Mouse (Mus musculus): ENCODE measurements around the gene Uhrf1bp1l. TPM values are rescaled to one million over a fixed set of nuclear protein-coding genes. Genes with fewer than 3 reads are reported as not detected.
"Not testable (repeated sequence)": the region's sequence is repeated elsewhere in the genome, so short reads cannot be mapped to it uniquely, and the experiment has no call there.

Uhrf1bp1l gene
- polyA plus RNA-seq (2016; fragmentation: Nextera tagmentation; extraction: Ambion mirVana) = 32.8 and 33.0 TPM in 2 replicates

GRCm38 (mm10) chr10:89744871-89745665 lies at the start of gene Uhrf1bp1l:
TSS of gene Uhrf1bp1l (plus strand) at chr10:89744991.
- Histone ChIP-seq H3K27me3 (no peaks in the 10 kb centered on the region), H3K36me3 (no peaks in the 10 kb centered on the region), H3K4me2 (replicated peaks) (peak within 1 kb of the TSS; percentile 75), H3K9me3 (no peaks in the 10 kb centered on the region), H3K27ac (replicated peaks) (peak within 1 kb of the TSS; percentile 87), H3K4me1 (peaks cover 9% of the 10 kb centered on the region; the same call in 1 of the 2 replicates), H3K9ac (replicated peaks) (peak within 1 kb of the TSS; percentile 90), H3K4me3 (peak within 1 kb of the TSS; percentile 90)
- under 1% methylated on average over 84 of the region's 85 CpGs for WGBS
- ATAC-seq (ENCODE audit: low FRiP score, low read depth) = peak; percentile 95

GRCm38 (mm10) chr10:89695194-89695911 lies 49.4 kb upstream of the Uhrf1bp1l start:
- Histone ChIP-seq H3K9ac (replicated peaks) (no peak overlapping the region), H3K9me3 (no peaks in the 10 kb centered on the region), H3K4me1 (no peaks in the 10 kb centered on the region), H3K4me2 (replicated peaks) (no peak overlapping the region), H3K36me3 (no peaks in the 10 kb centered on the region), H3K4me3 (no peak overlapping the region), H3K27ac (replicated peaks) (no peak overlapping the region), H3K27me3 (no peaks in the 10 kb centered on the region)
- no peak for ATAC-seq (ENCODE audit: low FRiP score, low read depth)
- 86% methylated on average over 20 of the region's 20 CpGs for WGBS

GRCm38 (mm10) chr10:89696270-89696669 lies 48.5 kb upstream of the Uhrf1bp1l start:
- H3K4me1 ChIP-seq; H3K4me2 ChIP-seq (replicated peaks); H3K27ac ChIP-seq (replicated peaks); H3K9ac ChIP-seq (replicated peaks); H3K36me3 ChIP-seq; ATAC-seq (ENCODE audit: low FRiP score, low read depth); H3K4me3 ChIP-seq; H3K9me3 ChIP-seq; H3K27me3 ChIP-seq: not testable (repeated sequence)
- WGBS = 81% methylated on average over 2 of the region's 2 CpGs

- WGBS = 93% methylated on average over 3 of the region's 3 CpGs
- no peaks in the 10 kb centered on the region for H3K27me3 ChIP-seq
- H3K4me3 ChIP-seq = no peak overlapping the region
- H3K27ac ChIP-seq (replicated peaks) = no peak overlapping the region
- no peaks in the 10 kb centered on the region for H3K4me1 ChIP-seq
- no peaks in the 10 kb centered on the region for H3K36me3 ChIP-seq
- no peak overlapping the region for H3K4me2 ChIP-seq (replicated peaks)
- H3K9me3 ChIP-seq = no peaks in the 10 kb centered on the region
- no peak for ATAC-seq (ENCODE audit: low FRiP score, low read depth)
- no peak overlapping the region for H3K9ac ChIP-seq (replicated peaks)
These were observed 46.8 kb upstream of the Uhrf1bp1l start for GRCm38 (mm10) chr10:89697956-89698355.

GRCm38 (mm10) chr10:89703042-89703441 lies 41.7 kb upstream of the Uhrf1bp1l start:
- no peaks in the 10 kb centered on the region for H3K4me1 ChIP-seq
- WGBS = 50% methylated on average over 5 of the region's 5 CpGs
- ATAC-seq (ENCODE audit: low FRiP score, low read depth) = no peak
- no peaks in the 10 kb centered on the region for H3K9me3 ChIP-seq
- no peaks in the 10 kb centered on the region for H3K36me3 ChIP-seq
- H3K4me2 ChIP-seq (replicated peaks) = no peak overlapping the region
- H3K27ac ChIP-seq (replicated peaks) = no peak overlapping the region
- no peaks in the 10 kb centered on the region for H3K27me3 ChIP-seq
- H3K4me3 ChIP-seq = no peak overlapping the region
- H3K9ac ChIP-seq (replicated peaks) = no peak overlapping the region

GRCm38 (mm10) chr10:89707397-89707796 lies 37.4 kb upstream of the Uhrf1bp1l start:
- Histone ChIP-seq H3K4me3 (no peak overlapping the region), H3K36me3 (peaks cover 10% of the 10 kb centered on the region), H3K9me3 (no peaks in the 10 kb centered on the region), H3K4me2 (replicated peaks) (no peak overlapping the region), H3K27me3 (no peaks in the 10 kb centered on the region; the same call in 1 of the 2 replicates), H3K9ac (replicated peaks) (no peak overlapping the region), H3K27ac (replicated peaks) (no peak overlapping the region), H3K4me1 (no peaks in the 10 kb centered on the region)
- 87% methylated on average over 3 of the region's 3 CpGs for WGBS
- no peak for ATAC-seq (ENCODE audit: low FRiP score, low read depth)

- H3K27me3 ChIP-seq = no peaks in the 10 kb centered on the region; the same call in 1 of the 2 replicates
- no peak overlapping the region for H3K27ac ChIP-seq (replicated peaks)
- H3K36me3 ChIP-seq = peaks cover 19% of the 10 kb centered on the region
- ATAC-seq (ENCODE audit: low FRiP score, low read depth) = peak; percentile 49
- no peaks in the 10 kb centered on the region for H3K9me3 ChIP-seq
- WGBS = 42% methylated on average over 10 of the region's 10 CpGs
- H3K9ac ChIP-seq (replicated peaks) = no peak overlapping the region
- no peak overlapping the region; the same call in 1 of the 2 replicates for H3K4me2 ChIP-seq (replicated peaks)
- H3K4me3 ChIP-seq = no peak overlapping the region
- no peaks in the 10 kb centered on the region for H3K4me1 ChIP-seq
These were observed 36.1 kb upstream of the Uhrf1bp1l start for GRCm38 (mm10) chr10:89708720-89709119.

GRCm38 (mm10) chr10:89714910-89715309 lies 29.9 kb upstream of the Uhrf1bp1l start:
- ATAC-seq (ENCODE audit: low FRiP score, low read depth) = no peak
- WGBS = 93% methylated on average over 10 of the region's 10 CpGs
- no peaks in the 10 kb centered on the region for H3K27me3 ChIP-seq
- H3K4me3 ChIP-seq = no peak overlapping the region
- no peaks in the 10 kb centered on the region for H3K4me1 ChIP-seq
- H3K9me3 ChIP-seq = no peaks in the 10 kb centered on the region
- H3K9ac ChIP-seq (replicated peaks) = no peak overlapping the region
- H3K4me2 ChIP-seq (replicated peaks) = no peak overlapping the region
- H3K27ac ChIP-seq (replicated peaks) = no peak overlapping the region
- peaks cover 48% of the 10 kb centered on the region for H3K36me3 ChIP-seq

- Histone ChIP-seq H3K4me3 (no peak overlapping the region), H3K4me2 (replicated peaks) (no peak overlapping the region), H3K9ac (replicated peaks) (no peak overlapping the region), H3K27me3 (no peaks in the 10 kb centered on the region), H3K27ac (replicated peaks) (no peak overlapping the region), H3K9me3 (no peaks in the 10 kb centered on the region), H3K4me1 (no peaks in the 10 kb centered on the region), H3K36me3 (peaks cover 44% of the 10 kb centered on the region)
- no peak for ATAC-seq (ENCODE audit: low FRiP score, low read depth)
These were observed 24.5 kb upstream of the Uhrf1bp1l start for GRCm38 (mm10) chr10:89720252-89720651.

GRCm38 (mm10) chr10:89720796-89721195 lies 24.0 kb upstream of the Uhrf1bp1l start:
- Histone ChIP-seq H3K9ac (replicated peaks) (no peak overlapping the region), H3K4me3 (no peak overlapping the region), H3K27me3 (no peaks in the 10 kb centered on the region), H3K9me3 (no peaks in the 10 kb centered on the region), H3K36me3 (peaks cover 44% of the 10 kb centered on the region), H3K27ac (replicated peaks) (no peak overlapping the region), H3K4me1 (no peaks in the 10 kb centered on the region), H3K4me2 (replicated peaks) (no peak overlapping the region)
- no peak for ATAC-seq (ENCODE audit: low FRiP score, low read depth)
- WGBS = 97% methylated on average over 3 of the region's 3 CpGs

GRCm38 (mm10) chr10:89722247-89723195 lies 22.3 kb upstream of the Uhrf1bp1l start:
- H3K27me3 ChIP-seq = no peaks in the 10 kb centered on the region

More at GRCm38 (mm10) chr10:89722247-89723195, 22.3 kb upstream of the Uhrf1bp1l start:
- Histone ChIP-seq H3K9me3 (no peaks in the 10 kb centered on the region), H3K27ac (replicated peaks) (no peak overlapping the region), H3K36me3 (peaks cover 47% of the 10 kb centered on the region), H3K9ac (replicated peaks) (no peak overlapping the region), H3K4me1 (no peaks in the 10 kb centered on the region), H3K4me3 (no peak overlapping the region), H3K4me2 (replicated peaks) (no peak overlapping the region)
- no peak for ATAC-seq (ENCODE audit: low FRiP score, low read depth)
- 91% methylated on average over 14 of the region's 14 CpGs for WGBS
